8 mouse cellular contexts compared by ENCODE assay signal in the genomic region with DNA sequence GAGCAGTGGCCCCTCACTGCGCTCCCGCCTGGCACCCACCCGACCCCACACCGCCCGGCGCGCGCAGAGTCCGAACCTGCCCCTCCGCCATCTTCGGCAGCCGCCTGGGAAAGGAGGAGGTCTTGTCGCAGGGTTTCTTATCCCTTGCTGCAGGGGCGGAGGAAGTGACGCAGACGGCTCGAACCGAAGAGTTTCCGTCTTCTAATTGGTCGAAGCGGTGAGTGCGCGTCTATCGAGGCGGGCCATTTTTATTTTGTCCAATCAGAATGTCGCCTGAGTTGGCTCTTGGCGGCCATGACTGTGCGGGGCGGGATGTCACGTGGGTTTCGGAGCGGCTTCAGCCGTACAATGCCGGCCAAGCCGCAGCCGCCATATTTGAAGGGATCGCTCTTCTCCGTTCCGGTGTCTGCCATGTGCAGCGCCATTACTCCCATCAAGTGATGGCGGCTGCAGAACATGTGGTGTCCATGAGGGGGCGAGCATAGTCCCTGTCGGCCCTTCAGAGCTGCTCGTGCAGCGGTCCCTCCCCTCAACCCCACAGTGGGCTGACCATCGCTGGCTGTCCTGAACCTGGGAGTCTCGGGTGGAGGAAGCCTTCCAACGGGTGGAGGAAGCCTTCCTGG. TPM values are rescaled to one million over a fixed set of nuclear protein-coding genes. Genes with fewer than 3 reads are reported as not detected.
A peak's percentile ranks its signal among the peaks of the same experiment; 100 is the strongest.
DNase-seq lines count a peak whose midpoint lies in the region; ATAC-seq and TF ChIP-seq lines count a peak whose summit lies in the region.

Gene Rpl13a, minus strand, starts transcription at position 138 of the 623 bp plus-strand sequence.

- peak within 1 kb of the TSS; percentile 90 for H3K27ac ChIP-seq in heart, embryonic 12.5 days (ENCODE audit: poor library complexity, severe bottlenecking)
- peak within 1 kb of the TSS; percentile 90 for H3K27ac ChIP-seq in kidney, postnatal 0 days
- peak within 1 kb of the TSS; percentile 100 for H3K27ac ChIP-seq in liver, embryonic 11.5 days (ENCODE audit: low read depth, low read length)
- H3K27ac ChIP-seq in stomach, embryonic 14.5 days (ENCODE audit: low read length) = peak within 1 kb of the TSS; percentile 92

- peak; percentile 100 for DNase-seq in CD4-positive helper T cell, adult 2 months (ENCODE audit: low read depth, low spot score)
- peak; percentile 99 for DNase-seq in brain, embryonic 18.5 days (ENCODE audit: low read depth, low spot score)
- DNase-seq in kidney, postnatal 0 days (ENCODE audit: low spot score) = peak; percentile 99
- peak; percentile 92 for DNase-seq in liver, embryonic 11.5 days (ENCODE audit: low spot score)
- peak; percentile 99 for DNase-seq in naive thymus-derived CD4-positive, alpha-beta T cell, adult 2 months (ENCODE audit: low read depth)

- H3K9ac ChIP-seq in heart, embryonic 12.5 days = peak within 1 kb of the TSS; percentile 99
- peak within 1 kb of the TSS; percentile 96 for H3K9ac ChIP-seq in kidney, postnatal 0 days (ENCODE audit: low read depth, low read length)
- peak within 1 kb of the TSS; percentile 100 for H3K9ac ChIP-seq in liver, embryonic 11.5 days (ENCODE audit: low read depth, low read length)
- H3K9ac ChIP-seq in stomach, embryonic 14.5 days (replicated peaks; ENCODE audit: low read depth, low read length) = peak within 1 kb of the TSS; percentile 99

- peak within 1 kb of the TSS; percentile 91 for H3K4me2 ChIP-seq in heart, embryonic 12.5 days
- H3K4me2 ChIP-seq in kidney, postnatal 0 days (ENCODE audit: low read length) = peak within 1 kb of the TSS; percentile 82
- peak within 1 kb of the TSS; percentile 97 for H3K4me2 ChIP-seq in liver, embryonic 11.5 days
- H3K4me2 ChIP-seq in stomach, embryonic 14.5 days (replicated peaks; ENCODE audit: low read depth, low read length) = peak within 1 kb of the TSS; percentile 87

- H3K4me1 ChIP-seq in heart, embryonic 12.5 days (replicated peaks) = peaks cover 34% of the 10 kb centered on the region
- H3K4me1 ChIP-seq in kidney, postnatal 0 days (replicated peaks; ENCODE audit: insufficient read depth, low read length) = peaks cover 30% of the 10 kb centered on the region; the same call in 1 of the 2 replicates
- H3K4me1 ChIP-seq in liver, embryonic 11.5 days (replicated peaks; ENCODE audit: control insufficient read depth, insufficient read depth, low read length) = peaks cover 32% of the 10 kb centered on the region
- peaks cover 22% of the 10 kb centered on the region for H3K4me1 ChIP-seq in stomach, embryonic 14.5 days (ENCODE audit: control insufficient read depth, insufficient read depth, low read length)

- peak; percentile 89 for TF ChIP-seq CTCF in kidney, postnatal 0 days (IDR thresholded peaks at IDR 0.05; ENCODE audit: low read depth)

- peaks cover 26% of the 10 kb centered on the region for H3K36me3 ChIP-seq in heart, embryonic 12.5 days
- H3K36me3 ChIP-seq in kidney, postnatal 0 days (ENCODE audit: insufficient read depth, low read length) = peaks cover 19% of the 10 kb centered on the region
- peaks cover 25% of the 10 kb centered on the region for H3K36me3 ChIP-seq in liver, embryonic 11.5 days (ENCODE audit: control insufficient read depth, insufficient read depth, low read length)
- H3K36me3 ChIP-seq in stomach, embryonic 14.5 days (ENCODE audit: control insufficient read depth, insufficient read depth, low read length) = peaks cover 27% of the 10 kb centered on the region

- peak within 1 kb of the TSS; percentile 89 for H3K4me3 ChIP-seq in heart, embryonic 12.5 days
- peak within 1 kb of the TSS; percentile 85 for H3K4me3 ChIP-seq in kidney, postnatal 0 days (replicated peaks; ENCODE audit: low read depth, low read length)
- H3K4me3 ChIP-seq in liver, embryonic 11.5 days (ENCODE audit: low read depth, low read length) = peak within 1 kb of the TSS; percentile 99
- peak within 1 kb of the TSS; percentile 93 for H3K4me3 ChIP-seq in stomach, embryonic 14.5 days (ENCODE audit: low read depth, low read length)

- under 1% methylated on average over 48 of the region's 48 CpGs for WGBS in heart, embryonic 12.5 days
- WGBS in kidney, postnatal 0 days = under 1% methylated on average over 48 of the region's 48 CpGs
- WGBS in liver, embryonic 11.5 days = under 1% methylated on average over 48 of the region's 48 CpGs
- under 1% methylated on average over 48 of the region's 48 CpGs for WGBS in stomach, embryonic 14.5 days

- ATAC-seq in erythroid progenitor cell, adult 5-6 weeks (replicated peaks; ENCODE audit: low FRiP score, poor library complexity, severe bottlenecking) = peak; percentile 81
- peak; percentile 91 for ATAC-seq in heart, embryonic 12.5 days (ENCODE audit: insufficient number of reproducible peaks, low FRiP score)
- ATAC-seq in kidney, postnatal 0 days (replicated peaks; ENCODE audit: low FRiP score, low read depth) = peak; percentile 92
- peak; percentile 82 for ATAC-seq in liver, embryonic 11.5 days (replicated peaks; ENCODE audit: low FRiP score)
- ATAC-seq in stomach, embryonic 14.5 days (ENCODE audit: insufficient number of reproducible peaks, insufficient read depth, low FRiP score, low read depth) = peak; percentile 91

- H3K27me3 ChIP-seq in heart, embryonic 12.5 days (replicated peaks) = no peaks in the 10 kb centered on the region
- no peaks in the 10 kb centered on the region for H3K27me3 ChIP-seq in kidney, postnatal 0 days (ENCODE audit: insufficient read depth, low read length)
- no peaks in the 10 kb centered on the region for H3K27me3 ChIP-seq in liver, embryonic 11.5 days (replicated peaks; ENCODE audit: control insufficient read depth, insufficient read depth, low read length)
- no peaks in the 10 kb centered on the region for H3K27me3 ChIP-seq in stomach, embryonic 14.5 days (ENCODE audit: control insufficient read depth, insufficient read depth, low read length)

- H3K9me3 ChIP-seq in heart, embryonic 12.5 days (replicated peaks) = peaks cover 3% of the 10 kb centered on the region
- no peaks in the 10 kb centered on the region for H3K9me3 ChIP-seq in kidney, postnatal 0 days (replicated peaks; ENCODE audit: low read length)
- H3K9me3 ChIP-seq in liver, embryonic 11.5 days (ENCODE audit: control insufficient read depth, low read length) = no peaks in the 10 kb centered on the region
- H3K9me3 ChIP-seq in stomach, embryonic 14.5 days (ENCODE audit: control insufficient read depth, low read depth, low read length) = no peaks in the 10 kb centered on the region

RNA-seq across cellular contexts. Expression of gene Rpl13a, which starts in this region (rescaled TPM):
- total RNA-seq in erythroid progenitor cell, adult 5-6 weeks (2015; ENCODE audit: low replicate concordance) = 918 and 1,040 TPM in 2 replicates
- 765 and 800 TPM in 2 replicates for total RNA-seq in erythroid progenitor cell, adult 5-6 weeks (2017; ENCODE audit: low replicate concordance)
- polyA plus RNA-seq in heart, embryonic 12.5 days (2016; fragmentation: Nextera tagmentation; extraction: Ambion mirVana) = 868 and 880 TPM in 2 replicates
- polyA plus RNA-seq in kidney, postnatal 0 days (2015; fragmentation: Nextera tagmentation; extraction: Ambion mirVana) = 1,804 and 1,959 TPM in 2 replicates
- 1,710 and 1,879 TPM in 2 replicates for polyA plus RNA-seq in liver, embryonic 11.5 days (2014; fragmentation: Nextera tagmentation; extraction: Ambion mirVana)
- 1,622 and 1,649 TPM in 2 replicates for polyA plus RNA-seq in stomach, embryonic 14.5 days (2014; fragmentation: Nextera tagmentation; extraction: Ambion mirVana)

Comparison
In these comparisons a context has a peak if more than half of its experiments do, and no peak if none do; other contexts are left out.
1. Peak in every context shown above with its lines: DNase-seq, ATAC-seq, H3K4me3 ChIP-seq and H3K27ac ChIP-seq.